Mouse (Mus musculus) ES-Bruce4 (cell line): ENCODE data around the gene Gpr55.

Experiments
- CTCF ChIP-seq: IDR thresholded peaks from one replicate; pipeline ENCODE4 v1.8.1; 2011; ENCODE audit warnings: low read depth, low read length
- EP300 ChIP-seq: IDR thresholded peaks from 2 replicates; pipeline ENCODE4 v1.6.1; 2011; ENCODE audit warnings: low read depth, low read length; ENCODE audit not compliant: insufficient read depth
- POLR2A ChIP-seq: IDR thresholded peaks from one replicate; pipeline ENCODE4 v1.8.1; 2011; ENCODE audit warnings: low read length; ENCODE audit not compliant: insufficient read depth

DNA sequence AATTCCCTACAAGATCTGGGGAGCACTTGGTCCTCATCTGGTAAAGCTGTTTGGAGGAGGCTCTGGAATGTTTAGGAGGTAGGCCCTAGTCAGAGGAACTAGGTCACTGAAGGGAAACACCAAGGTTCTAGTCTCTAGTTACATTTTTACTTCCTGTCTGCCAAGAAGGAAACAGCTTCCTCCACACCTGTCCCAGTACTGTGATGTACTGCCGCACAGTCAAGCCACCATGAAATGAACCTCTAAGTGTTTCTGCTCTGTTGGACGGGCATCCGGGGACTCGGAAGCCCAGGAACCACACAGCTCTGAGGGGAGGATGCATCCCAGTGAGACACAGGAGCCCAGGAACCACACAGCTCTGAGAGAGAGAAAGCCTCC lies 32.1 kb downstream of the Gpr55 start:
- TF ChIP-seq CTCF (no peak), EP300 (no peak), POLR2A (no peak)
